Mouse (Mus musculus) MEL (cell line): ENCODE data around the gene Ssh1. TPM values are rescaled to one million over a fixed set of nuclear protein-coding genes. Genes with fewer than 3 reads are reported as not detected.
A peak's percentile ranks its signal among the peaks of the same experiment; 100 is the strongest.

ENCODE experiments used
- DNase-seq: peaks from one replicate; pipeline ENCODE4 v3.0.0; 2011; ENCODE audit warnings: low read depth, low spot score
- H3K27ac ChIP-seq: 2 replicates; pipeline ENCODE4 v1.5.1; 2012; ENCODE audit warnings: low read depth, mild to moderate bottlenecking, control low read depth, low read length, moderate library complexity; ENCODE audit not compliant: control insufficient read depth
- H3K27me3 ChIP-seq, 2 experiments: fragments of 150-350 bp in 1 of 2; sonication (generic) in 1 of 2; 2 replicates each; pipeline ENCODE4 v1.6.1; 2012; ENCODE audit warnings: low read length in 2 of 2, mild to moderate bottlenecking in 2 of 2, improper control_type of control experiment in 1 of 2, moderate library complexity in 1 of 2; ENCODE audit not compliant: insufficient read depth in 2 of 2, control insufficient read depth in 1 of 2
- H3K36me3 ChIP-seq, 2 experiments: 2 replicates each; pipeline ENCODE4 v1.6.1; 2012 to 2014; ENCODE audit warnings: low read length in 2 of 2, improper control_type of control experiment in 1 of 2, inconsistent platforms in 1 of 2, mild to moderate bottlenecking in 1 of 2; ENCODE audit not compliant: insufficient read depth in 2 of 2, control insufficient read depth in 1 of 2
- H3K4me1 ChIP-seq, 2 experiments: fragments of 150-350 bp in 1 of 2; sonication (generic) in 1 of 2; 2 replicates each; pipeline ENCODE4 v1.6.1; 2012; ENCODE audit warnings: low read length in 2 of 2, improper control_type of control experiment in 1 of 2, mild to moderate bottlenecking in 1 of 2; ENCODE audit not compliant: insufficient read depth in 2 of 2, control insufficient read depth in 1 of 2
- H3K4me3 ChIP-seq, 2 experiments: fragments of 150-350 bp in 1 of 2; sonication (generic) in 1 of 2; 2 replicates each; pipeline ENCODE4 v1.5.1; 2012; ENCODE audit warnings: low read depth in 2 of 2, low read length in 2 of 2, mild to moderate bottlenecking in 2 of 2, moderate library complexity in 2 of 2, control low read depth in 1 of 2, improper control_type of control experiment in 1 of 2; ENCODE audit not compliant: control insufficient read depth in 1 of 2, insufficient read depth in 1 of 2
- H3K79me2 ChIP-seq: 2 replicates; pipeline ENCODE4 v1.6.1; 2012; ENCODE audit warnings: mild to moderate bottlenecking, low read length, moderate library complexity; ENCODE audit not compliant: control insufficient read depth, poor library complexity, insufficient read depth
- H3K9ac ChIP-seq: 2 replicates; pipeline ENCODE4 v1.6.1; 2012; ENCODE audit warnings: low read depth, mild to moderate bottlenecking, control low read depth, low read length, moderate library complexity; ENCODE audit not compliant: control insufficient read depth, poor library complexity, severe bottlenecking
- H3K9me3 ChIP-seq: fragments of 150-350 bp; sonication (generic); replicated peaks from 2 replicates; pipeline ENCODE4 v1.6.1; 2012; ENCODE audit warnings: mild to moderate bottlenecking, low read length, improper control_type of control experiment, moderate library complexity; ENCODE audit not compliant: insufficient read depth
- CTCF ChIP-seq, 3 experiments: IDR thresholded peaks in 2 of 3; conservative IDR thresholded peaks in 1 of 3; 2 replicates each; pipeline ENCODE4 v1.5.1; 2011 to 2012; ENCODE audit warnings: low read length in 3 of 3, low read depth in 2 of 3, mild to moderate bottlenecking in 2 of 3, improper control_type of control experiment in 1 of 3, inconsistent platforms in 1 of 3, mixed read lengths in 1 of 3, moderate library complexity in 1 of 3; ENCODE audit not compliant: control insufficient read depth in 1 of 3, insufficient read depth in 1 of 3, poor library complexity in 1 of 3, severe bottlenecking in 1 of 3
- E2F4 ChIP-seq: IDR thresholded peaks from 2 replicates; pipeline ENCODE4 v1.6.1; 2011; ENCODE audit warnings: low read depth, low read length, improper control_type of control experiment, borderline replicate concordance
- ELF1 ChIP-seq: IDR thresholded peaks from 2 replicates; pipeline ENCODE4 v1.6.1; 2014; ENCODE audit warnings: low read depth, mild to moderate bottlenecking, inconsistent platforms, low read length, improper control_type of control experiment, moderate library complexity
- GABPA ChIP-seq: IDR thresholded peaks from 2 replicates; pipeline ENCODE4 v1.6.1; 2012; ENCODE audit warnings: low read depth, mild to moderate bottlenecking, inconsistent platforms, low read length, improper control_type of control experiment, moderate library complexity
- HCFC1 ChIP-seq: IDR thresholded peaks from 2 replicates; pipeline ENCODE4 v1.6.1; 2012; ENCODE audit warnings: low read depth, mild to moderate bottlenecking, inconsistent platforms, low read length, improper control_type of control experiment, moderate library complexity
- KAT2A ChIP-seq: conservative IDR thresholded peaks from 2 replicates; pipeline ENCODE4 v1.6.1; 2012; ENCODE audit warnings: low read depth, low read length, improper control_type of control experiment, inconsistent platforms
- MAFK ChIP-seq: IDR thresholded peaks from 2 replicates; pipeline ENCODE4 v1.6.1; 2011; ENCODE audit warnings: low read depth, mild to moderate bottlenecking, low read length, improper control_type of control experiment, borderline replicate concordance
- MAX ChIP-seq: IDR thresholded peaks from 2 replicates; pipeline ENCODE4 v1.6.1; 2011; ENCODE audit warnings: low read length, improper control_type of control experiment
- MEF2A ChIP-seq: IDR thresholded peaks from 2 replicates; pipeline ENCODE4 v1.6.1; 2014; ENCODE audit warnings: low read depth, mild to moderate bottlenecking, inconsistent platforms, low read length, improper control_type of control experiment; ENCODE audit not compliant: poor library complexity, insufficient replicate concordance, severe bottlenecking; ENCODE audit errors: extremely low read depth
- NELFE ChIP-seq: IDR thresholded peaks from 2 replicates; pipeline ENCODE4 v1.6.1; 2011; ENCODE audit warnings: low read depth, low read length, improper control_type of control experiment
- NRF1 ChIP-seq: IDR thresholded peaks from 2 replicates; pipeline ENCODE4 v1.6.1; 2014; ENCODE audit warnings: low read depth, mild to moderate bottlenecking, inconsistent platforms, low read length, improper control_type of control experiment, moderate library complexity; ENCODE audit not compliant: poor library complexity, insufficient read depth, severe bottlenecking
- RAD21 ChIP-seq: IDR thresholded peaks from 2 replicates; pipeline ENCODE4 v1.6.1; 2011; ENCODE audit warnings: mild to moderate bottlenecking, low read depth, low read length, improper control_type of control experiment
- TAL1 ChIP-seq: IDR thresholded peaks from 2 replicates; pipeline ENCODE4 v1.6.1; 2012; ENCODE audit warnings: mild to moderate bottlenecking, inconsistent platforms, low read length, moderate library complexity, mixed read lengths
- TCF12 ChIP-seq: IDR thresholded peaks from 2 replicates; pipeline ENCODE4 v1.6.1; 2014; ENCODE audit warnings: low read depth, mild to moderate bottlenecking, inconsistent platforms, low read length, improper control_type of control experiment, moderate library complexity
- UBTF ChIP-seq: IDR thresholded peaks from 2 replicates; pipeline ENCODE4 v1.6.1; 2012; ENCODE audit warnings: low read depth, mild to moderate bottlenecking, inconsistent platforms, low read length, improper control_type of control experiment, moderate library complexity, borderline replicate concordance; ENCODE audit not compliant: insufficient read depth
- USF1 ChIP-seq: IDR thresholded peaks from 2 replicates; pipeline ENCODE4 v1.6.1; 2014; ENCODE audit warnings: low read depth, mild to moderate bottlenecking, inconsistent platforms, low read length, improper control_type of control experiment, moderate library complexity
- ZC3H11A ChIP-seq: IDR thresholded peaks from 2 replicates; pipeline ENCODE4 v1.6.1; 2012; ENCODE audit warnings: low read depth, mild to moderate bottlenecking, inconsistent platforms, low read length, improper control_type of control experiment
- ZMIZ1 ChIP-seq: IDR thresholded peaks from 2 replicates; pipeline ENCODE4 v1.6.1; 2012; ENCODE audit warnings: low read depth, mild to moderate bottlenecking, inconsistent platforms, low read length, improper control_type of control experiment, moderate library complexity
- polyA plus RNA-seq, 2 experiments: library from polyadenylated mRNA; stranded (reverse) in 1 of 2; unstranded in 1 of 2; fragments of >175 nt in 1 of 2; fragments of >200 nt in 1 of 2; gene quantifications; 2 replicates each; pipeline versions ENCODE4 v1.2.1 to v1.2.4; 2012; ENCODE audit warnings: low replicate concordance in 2 of 2, low read depth in 1 of 2; ENCODE audit not compliant: insufficient read length in 2 of 2, insufficient read depth in 1 of 2, missing spikeins in 1 of 2
- total RNA-seq: library from RNA; depleted of rRNA; stranded (reverse); fragments of 300-350 nt; gene quantifications from 2 replicates; pipeline ENCODE4 v1.2.3, GENCODE M21; 2012

The Ssh1 gene
- total and polyA plus RNA-seq, 3 experiments = 2.3 to 6.8 TPM; not detected in 1

- TF ChIP-seq TCF12 (peak; percentile 26; the same call in 1 of the 2 replicates), MAX (no peak), RAD21 (no peak), E2F4 (no peak), ZMIZ1 (no peak), ELF1 (no peak), CTCF (IDR thresholded peaks at IDR 0.05 in 2 of 3, conservative IDR thresholded peaks at IDR 0.05 in 1 of 3; ENCODE audit: control insufficient read depth in 1 of 3, insufficient read depth in 1 of 3, low read depth in 2 of 3, low read length in 3 of 3, poor library complexity in 1 of 3, severe bottlenecking in 1 of 3) (no peak), HCFC1 (no peak), ZC3H11A (no peak), TAL1 (no peak), NRF1 (no peak)
Observed at GRCm38 (mm10) chr5:113972589-113973515, 20.8 kb downstream of the Ssh1 start (continued).

GRCm38 (mm10) chr5:113971434-113971960 lies 22.2 kb downstream of the Ssh1 start:
- no peak for DNase-seq
- Histone ChIP-seq H3K36me3 (peaks cover 0 to 13% of the 10 kb centered on the region in 2 experiments; a peak in 2 of 4 replicates), H3K4me1 (peaks cover 5 to 23% of the 10 kb centered on the region in 2 experiments), H3K9me3 (no peaks in the 10 kb centered on the region), H3K27me3 (no peaks in the 10 kb centered on the region), H3K27ac (no peak overlapping the region), H3K79me2 (no peaks in the 10 kb centered on the region), H3K9ac (no peak overlapping the region), H3K4me3 (no peak overlapping the region)
- no peak for TF ChIP-seq E2F4
- no peak for TF ChIP-seq HCFC1
- no peak for TF ChIP-seq KAT2A
- no peak for TF ChIP-seq ELF1
- no peak for TF ChIP-seq UBTF

- H3K4me3 ChIP-seq = no peak overlapping the region
- H3K4me1 ChIP-seq = peaks cover 2 to 10% of the 10 kb centered on the region in 2 experiments
- H3K27me3 ChIP-seq = no peaks in the 10 kb centered on the region
- no peaks in the 10 kb centered on the region for H3K9me3 ChIP-seq
- H3K27ac ChIP-seq = no peak overlapping the region
- TF ChIP-seq GABPA (no peak), E2F4 (no peak), MAFK (no peak), USF1 (no peak), TCF12 (no peak), ELF1 (no peak), UBTF (no peak), ZC3H11A (no peak), NRF1 (no peak), MEF2A (no peak), NELFE (no peak)
- no peaks in the 10 kb centered on the region for H3K79me2 ChIP-seq
- DNase-seq = no peak
- H3K36me3 ChIP-seq = peaks cover 0 to 4% of the 10 kb centered on the region in 2 experiments; a peak in 2 of 4 replicates
- H3K9ac ChIP-seq = no peak overlapping the region
Observed at GRCm38 (mm10) chr5:113968371-113968770, 25.3 kb downstream of the Ssh1 start.
